Mouse (Mus musculus) ovary, postnatal 10 days (tissue): ENCODE results near the gene AA986860.

Experiments used
- DNase-seq: peaks from one replicate; pipeline ENCODE4 v3.0.0; 2022; ENCODE audit warnings: low spot score

AA986860 gene

DNA sequence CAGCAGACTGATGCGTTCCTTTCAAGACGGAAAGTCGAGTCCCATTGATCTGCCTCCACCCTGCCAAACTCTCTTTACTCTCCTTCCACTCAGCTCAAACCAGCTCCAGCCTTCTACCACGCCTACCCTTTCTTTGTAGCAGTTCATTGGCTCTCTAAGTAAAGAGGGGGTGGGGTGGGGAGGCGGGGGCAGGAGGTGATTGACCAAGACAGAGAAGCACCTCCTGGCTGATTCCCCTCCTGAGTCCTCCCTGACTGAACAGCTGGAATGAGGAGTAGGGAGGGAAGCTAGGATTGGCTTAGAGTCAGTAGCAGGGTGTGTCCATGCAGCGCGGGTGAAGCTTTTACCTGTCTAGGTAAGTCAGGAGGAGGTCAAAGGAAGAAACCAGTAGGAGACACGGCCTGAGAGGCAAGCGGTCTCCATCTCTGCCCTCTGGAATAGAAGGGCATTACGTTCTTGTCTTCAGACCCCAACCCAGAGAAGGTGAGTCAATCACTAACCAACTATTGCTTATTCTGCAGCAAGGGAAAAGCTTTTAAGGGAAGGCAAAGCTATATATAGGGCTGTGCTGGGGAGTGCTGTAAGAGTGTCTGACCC is at the start of gene AA986860:
Gene AA986860 (plus strand): TSS at position 236 of the 597 bp plus-strand sequence.
- DNase-seq = no peak

DNA sequence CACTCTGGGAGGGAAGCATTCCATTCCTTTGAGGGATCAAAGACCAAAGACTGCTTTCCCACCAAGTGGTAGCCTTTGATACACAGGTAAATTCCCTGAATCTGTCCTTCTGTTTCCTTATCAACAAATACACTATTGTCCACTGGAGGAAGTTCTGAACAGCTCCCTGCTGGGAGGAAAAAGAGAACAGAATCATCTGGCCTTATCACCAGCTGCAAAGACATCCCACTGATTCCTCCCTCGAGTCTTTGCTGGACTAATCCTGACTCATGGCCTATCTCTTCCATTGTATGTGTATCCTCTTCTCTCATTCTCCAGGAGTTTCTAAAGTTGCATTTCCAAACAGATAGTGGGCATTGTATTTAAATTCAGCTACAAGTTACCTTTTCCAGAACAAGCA is 47.9 kb upstream of the AA986860 start:
- no peak for DNase-seq

DNA sequence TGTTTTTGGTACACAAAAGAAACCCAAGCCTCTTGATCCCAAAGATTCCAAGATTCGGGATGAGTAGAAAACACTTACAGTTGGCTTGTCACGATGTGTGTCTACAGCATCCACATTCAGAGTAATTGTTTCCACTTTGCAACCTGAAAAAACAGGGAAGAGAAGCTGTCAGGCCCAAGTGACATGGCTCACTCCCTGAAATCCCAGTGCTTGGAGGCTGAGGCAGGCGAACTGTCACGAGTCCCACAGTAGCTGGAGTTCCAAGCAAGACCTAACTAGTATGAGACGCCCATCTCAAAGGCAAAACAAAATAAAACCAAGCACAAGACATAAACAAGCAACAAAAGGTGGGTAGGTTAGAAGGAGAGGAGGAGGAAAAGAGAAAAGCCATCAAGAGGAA is 33.2 kb upstream of the AA986860 start:
- no peak for DNase-seq

DNA sequence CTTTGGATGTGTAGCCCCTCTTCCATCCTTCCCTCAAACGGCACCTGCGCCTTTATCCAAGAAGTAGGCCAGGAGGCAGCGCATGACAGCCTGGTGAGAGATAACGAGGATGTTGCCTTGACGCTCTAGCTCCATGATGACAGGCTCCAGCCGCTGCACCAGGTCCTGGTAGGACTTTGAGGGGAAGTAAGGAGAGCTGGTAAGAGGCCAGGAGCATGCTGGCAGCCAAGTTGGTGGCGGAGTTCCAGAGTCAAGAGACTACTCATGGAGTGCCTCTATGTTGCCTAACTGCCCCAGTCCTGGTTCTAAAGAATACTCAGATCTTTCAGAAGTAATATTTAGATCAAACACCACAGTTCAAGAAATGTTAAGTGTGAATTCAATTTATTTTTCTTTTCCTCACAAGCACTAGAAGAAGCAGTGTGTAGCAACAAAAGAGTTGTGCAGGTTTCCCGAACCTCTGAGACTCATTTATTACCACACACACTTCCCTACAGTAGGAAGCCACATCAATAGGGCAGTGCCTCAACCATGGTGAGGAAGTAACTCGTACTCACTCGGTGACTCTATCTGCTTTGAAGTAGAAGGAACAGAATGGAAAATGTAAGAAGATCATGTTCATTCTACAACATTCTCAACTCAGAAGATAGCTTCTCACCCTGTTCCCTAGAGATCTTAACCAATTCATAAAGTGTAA is 31.7 kb upstream of the AA986860 start:
- no peak for DNase-seq

DNA sequence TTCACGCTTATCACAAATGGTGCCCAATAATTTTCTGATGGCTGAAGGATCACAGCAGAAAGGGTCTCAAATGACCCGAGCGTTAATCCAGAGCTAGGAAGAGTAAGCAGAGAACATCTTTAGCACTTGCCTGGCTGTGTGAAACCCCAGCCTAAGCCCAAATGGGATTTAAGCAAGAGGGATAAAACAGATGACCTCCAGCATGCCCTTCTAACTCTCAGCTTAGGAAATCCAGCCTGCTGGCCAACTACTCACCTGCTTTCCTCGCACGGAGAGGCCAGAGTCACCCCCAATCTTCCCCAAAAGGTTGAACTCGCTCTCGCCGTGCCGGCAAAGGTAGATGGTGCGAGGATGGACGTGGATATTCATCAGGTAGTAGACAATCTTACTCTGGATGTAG is 29.8 kb upstream of the AA986860 start:
- DNase-seq = no peak

DNA sequence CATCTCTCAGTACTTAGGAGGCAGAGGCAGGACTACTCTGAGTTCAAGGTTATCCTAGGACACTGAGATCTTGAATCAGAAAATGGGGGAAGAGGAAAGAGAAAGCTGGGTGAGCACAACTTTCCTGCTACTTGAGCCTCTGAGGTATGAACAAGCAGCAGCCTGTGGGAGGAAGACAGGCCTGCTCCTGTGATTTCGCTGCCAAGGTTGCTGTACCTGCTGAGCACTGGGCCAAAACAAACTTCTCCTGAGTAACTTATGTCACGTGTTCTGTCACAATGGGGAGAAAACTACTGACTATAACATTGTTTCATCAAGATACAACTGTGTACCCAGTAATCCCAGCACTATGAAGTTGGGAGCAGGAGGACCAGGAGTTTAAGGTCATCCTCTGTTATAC is 28.2 kb upstream of the AA986860 start:
- DNase-seq = no peak

DNA sequence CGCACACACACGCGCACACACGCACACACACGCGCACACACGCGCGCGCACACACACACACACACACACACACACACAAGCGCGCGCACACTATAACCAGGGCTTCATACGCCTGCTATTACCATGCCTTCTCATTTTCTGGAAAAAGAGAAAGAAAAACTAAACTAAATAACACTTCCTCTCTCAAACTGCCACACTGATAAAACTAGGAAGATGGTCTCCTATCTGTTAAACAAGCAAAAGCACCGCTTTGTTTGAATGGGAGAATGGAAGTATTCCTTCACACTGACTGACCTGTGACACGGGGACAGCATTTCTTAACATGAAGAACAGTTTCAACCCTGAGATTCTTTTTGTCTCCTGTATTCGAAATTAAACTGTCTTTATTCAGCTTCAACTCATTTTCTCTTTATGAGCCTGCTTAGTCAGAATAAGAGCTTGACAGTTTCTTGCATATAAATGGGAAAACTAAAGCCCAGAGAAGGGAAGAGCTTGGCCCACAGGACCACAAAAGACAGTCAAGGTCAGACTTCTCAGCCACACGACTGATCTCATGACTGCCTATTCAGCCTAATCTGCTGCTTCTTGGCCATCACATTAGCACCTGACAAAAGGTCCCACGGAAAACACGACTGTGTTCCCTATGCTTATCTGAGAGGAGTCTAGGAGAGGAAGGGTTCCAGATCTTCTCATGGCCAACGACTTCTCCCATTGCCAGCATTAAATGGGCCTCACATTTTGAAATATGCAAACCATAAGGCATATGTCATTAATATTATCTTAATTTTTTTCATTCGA is 21.3 kb upstream of the AA986860 start:
- no peak for DNase-seq

DNA sequence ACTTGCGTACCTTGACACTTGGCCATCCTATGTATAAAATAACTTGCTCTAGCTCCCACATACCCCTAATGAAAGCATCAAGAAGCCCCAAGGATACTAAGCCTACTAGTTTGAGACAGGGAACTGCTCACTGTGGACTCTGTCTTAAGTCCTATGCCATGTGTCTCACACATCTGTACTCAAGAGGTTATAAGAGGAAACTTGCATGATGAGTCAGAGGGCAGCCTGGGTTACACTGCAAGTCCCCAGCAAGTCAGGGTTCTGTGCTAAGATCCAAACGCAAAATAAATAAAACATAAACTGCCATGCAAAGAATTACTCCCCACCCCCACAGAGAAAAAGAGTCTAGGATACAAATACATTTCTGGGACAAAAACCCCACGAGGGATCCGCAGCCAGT is 17.7 kb upstream of the AA986860 start:
- no peak for DNase-seq

DNA sequence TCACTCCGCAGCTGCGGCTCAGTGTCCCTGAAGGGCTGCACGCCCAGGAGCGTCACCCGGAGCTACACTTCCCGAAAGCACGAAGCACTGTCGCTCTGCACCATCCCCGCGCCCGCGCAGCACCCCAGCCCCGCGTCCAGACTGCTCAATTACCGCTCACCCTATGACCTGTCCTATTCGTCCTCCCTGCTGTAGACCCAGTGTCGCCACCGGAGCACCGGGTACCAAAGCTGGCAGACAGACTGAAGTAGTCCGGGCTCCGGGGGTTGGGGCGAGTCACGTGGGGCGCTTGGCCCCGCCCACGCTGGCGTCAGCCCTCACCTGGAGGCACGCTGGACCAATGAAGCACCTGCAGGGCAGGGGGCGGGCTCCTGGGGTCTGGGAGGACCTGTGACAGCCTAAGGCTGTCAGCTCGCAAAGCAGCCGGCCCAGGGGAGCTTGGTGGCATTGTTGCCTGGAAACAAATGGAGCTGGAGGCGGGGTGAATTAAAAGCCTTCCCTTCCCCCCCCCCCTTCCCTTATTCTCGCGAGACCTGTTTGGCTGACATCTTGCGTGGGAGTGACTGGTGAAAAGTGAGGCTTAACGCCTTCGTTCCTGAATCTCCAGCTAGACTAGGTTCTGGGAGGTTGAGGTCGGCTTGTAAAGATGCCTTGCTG is 16.1 kb upstream of the AA986860 start, which contains the start of gene Gm29427:
Gene Gm29427 (minus strand): TSS at position 239 of the 657 bp plus-strand sequence.
- DNase-seq = peak; percentile 90

DNA sequence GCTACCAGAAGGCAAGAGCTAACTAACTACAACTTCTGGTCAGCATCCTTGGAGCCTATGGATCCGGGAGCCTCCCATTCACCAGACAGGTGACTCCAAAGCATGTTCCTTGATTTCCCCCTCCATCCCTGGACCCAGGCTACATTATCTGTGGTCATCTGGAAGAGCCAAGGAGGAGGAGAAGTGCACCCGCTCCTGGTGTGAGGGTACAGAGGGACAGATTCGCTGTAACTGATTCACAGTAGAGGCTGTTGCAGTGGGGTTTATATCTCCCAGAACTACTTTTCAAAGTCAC is 15.6 kb upstream of the AA986860 start:
- no peak for DNase-seq

DNA sequence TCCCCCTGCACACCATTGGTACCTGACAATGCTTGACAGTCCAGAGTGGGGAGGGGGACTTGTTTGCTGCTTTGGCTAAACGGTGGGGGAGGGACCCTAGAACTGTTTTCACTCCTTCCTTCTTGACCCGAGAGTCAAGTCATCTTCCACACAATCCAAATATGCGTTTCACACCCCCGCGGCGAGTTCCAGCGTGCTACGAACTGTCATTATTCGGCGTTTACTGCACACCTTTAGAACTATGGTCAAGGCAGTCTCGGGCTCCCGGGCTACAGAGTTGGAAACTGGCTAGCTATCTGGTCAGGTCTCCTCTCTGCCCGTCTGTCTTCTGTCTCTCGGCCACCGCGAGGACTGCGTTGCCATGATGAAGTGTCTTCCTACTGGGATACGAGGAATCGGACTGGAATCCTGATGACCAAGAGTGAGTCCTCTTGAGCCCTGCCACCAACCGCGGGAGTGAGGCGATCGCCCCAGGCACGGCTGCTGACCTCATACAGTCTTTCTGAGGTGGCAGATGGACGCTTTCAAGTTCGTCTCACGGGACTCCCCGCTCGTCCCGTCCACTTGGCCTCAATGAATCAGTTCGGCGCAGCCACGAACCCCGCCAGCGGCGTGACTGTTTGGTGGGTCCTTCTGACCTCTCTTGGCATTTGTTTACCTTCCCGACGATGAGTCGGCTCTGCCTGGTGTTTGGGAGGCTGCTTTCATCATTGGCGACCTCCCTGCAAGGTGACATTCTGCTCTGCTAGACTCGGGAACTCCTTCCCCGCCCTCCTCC is 15.1 kb upstream of the AA986860 start:
- no peak for DNase-seq

DNA sequence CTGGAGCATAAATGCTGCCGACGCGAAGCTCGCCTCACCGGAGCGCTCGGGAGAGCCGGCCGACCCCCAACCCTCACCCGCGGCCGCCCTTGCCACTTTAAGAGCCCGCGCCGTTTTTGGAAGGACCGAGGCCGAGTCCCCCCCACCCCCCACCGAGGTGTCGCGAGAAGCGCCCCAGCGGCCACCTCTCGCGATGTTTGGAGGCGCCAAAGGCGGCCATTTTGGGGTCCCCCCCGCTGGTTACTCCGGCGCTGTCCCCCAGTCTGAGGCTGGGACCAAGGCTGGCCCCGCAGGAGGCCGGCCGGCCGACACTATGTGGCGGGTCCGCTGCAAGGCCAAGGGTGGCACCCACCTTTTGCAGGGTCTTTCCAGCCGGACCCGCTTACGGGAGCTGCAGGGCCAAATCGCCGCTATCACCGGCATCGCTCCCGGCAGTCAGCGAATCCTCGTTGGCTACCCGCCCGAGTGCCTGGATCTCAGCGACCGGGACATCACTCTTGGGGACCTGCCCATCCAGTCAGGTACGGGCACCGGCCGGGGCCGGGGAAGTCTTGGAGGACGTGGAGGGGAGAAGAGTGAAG is 14.4 kb upstream of the AA986860 start, which contains the start of gene Yod1:
Gene Yod1 (plus strand): TSS at position 37 of the 581 bp plus-strand sequence.
- DNase-seq = peak; percentile 80

DNA sequence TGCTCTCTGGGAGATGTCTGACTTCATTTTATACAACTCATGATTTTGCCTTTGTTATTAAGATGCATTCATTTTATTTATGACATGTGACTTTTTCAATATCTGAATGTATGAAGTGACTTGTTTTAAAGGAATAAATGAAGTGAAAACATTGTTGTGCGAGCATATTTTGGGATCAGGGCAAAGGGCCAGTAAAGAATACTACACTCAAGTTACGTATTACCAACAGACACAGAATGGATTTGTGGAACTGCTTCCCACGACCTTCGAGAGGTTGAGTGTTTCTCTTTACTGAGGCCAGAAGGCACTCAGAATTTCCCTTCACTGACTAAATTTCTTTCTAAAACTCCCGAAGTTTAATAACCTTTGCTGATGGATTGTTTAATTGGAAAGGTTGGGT is 7.6 kb upstream of the AA986860 start:
- no peak for DNase-seq

DNA sequence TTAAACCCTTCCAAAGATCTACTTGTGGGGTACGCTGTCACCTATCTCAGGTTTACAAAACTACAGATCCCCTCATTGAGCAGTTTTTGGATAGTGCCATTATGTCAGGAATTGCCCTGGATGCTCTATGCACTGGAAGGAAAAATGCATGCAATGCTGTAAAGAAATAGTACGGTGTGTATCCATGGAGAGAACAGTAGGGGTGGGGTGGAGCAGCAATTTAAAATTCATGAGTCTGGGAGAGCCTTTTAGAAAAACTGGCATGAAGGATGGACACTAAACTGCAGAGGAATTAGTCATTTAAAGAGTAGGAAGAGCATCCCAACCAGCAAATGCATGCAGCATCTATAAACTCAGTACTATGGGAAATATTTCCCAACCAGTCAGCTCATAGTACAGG is 5.4 kb upstream of the AA986860 start:
- no peak for DNase-seq

DNA sequence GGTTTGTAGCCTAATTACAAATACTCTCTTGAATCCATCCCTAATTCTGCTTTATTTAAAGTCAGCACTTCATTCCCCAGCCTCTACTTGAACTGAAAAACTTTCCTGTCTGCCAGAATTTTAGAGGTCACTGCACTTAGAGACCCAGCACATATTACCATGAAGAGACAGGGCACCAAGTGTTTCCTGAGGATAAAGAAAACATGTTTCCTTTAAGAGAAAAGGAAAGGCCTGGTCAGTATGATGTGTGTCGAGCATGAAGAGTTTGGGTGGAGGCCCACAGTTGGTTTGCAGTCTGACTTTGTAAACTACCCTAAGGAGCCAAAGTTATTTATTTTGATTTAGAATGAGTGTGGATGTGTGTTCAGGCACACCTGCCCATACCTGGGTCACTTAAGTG is 3.7 kb upstream of the AA986860 start:
- DNase-seq = no peak

DNA sequence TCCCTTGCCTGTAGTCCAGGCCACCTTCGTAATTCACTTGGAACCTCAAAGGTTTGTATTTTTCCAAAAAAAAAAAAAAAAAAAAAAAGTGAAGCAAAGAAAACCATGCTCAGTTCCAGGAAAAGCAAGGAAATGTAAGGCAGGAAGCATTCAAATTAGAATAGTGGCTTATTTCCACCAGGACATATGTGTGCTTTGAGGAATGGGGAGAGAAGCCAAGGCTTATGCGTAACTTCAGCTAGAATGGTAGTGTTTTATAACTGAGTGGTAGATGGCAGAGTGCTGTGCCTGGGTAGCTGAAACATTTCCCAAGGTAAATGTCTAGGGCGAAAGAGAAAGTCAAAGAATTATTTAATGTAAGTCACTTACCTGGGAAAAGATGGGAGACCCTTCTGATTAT is 3.1 kb upstream of the AA986860 start:
- DNase-seq = no peak

DNA sequence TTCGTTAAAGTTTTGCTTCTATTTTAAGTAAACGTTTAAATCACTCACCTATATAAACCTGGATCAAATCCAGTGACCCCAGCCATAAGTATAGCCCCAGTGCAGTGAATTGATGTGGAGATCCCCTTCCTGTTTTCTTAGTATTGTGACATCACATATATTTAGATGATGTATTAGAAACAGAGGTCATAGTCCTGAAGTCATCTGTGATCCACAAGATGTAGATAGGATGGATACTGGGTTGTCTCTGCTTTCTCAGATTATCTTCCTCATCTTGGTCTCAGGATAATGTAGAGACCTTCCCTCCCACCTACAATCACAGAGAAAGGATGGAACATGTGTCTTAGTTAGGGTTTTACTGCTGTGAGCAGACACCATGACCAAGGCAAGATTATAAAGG is 2.6 kb upstream of the AA986860 start, which contains the start of gene Pfkfb2:
Gene Pfkfb2 (minus strand): TSS at position 101 of the 400 bp plus-strand sequence.
- DNase-seq = no peak

DNA sequence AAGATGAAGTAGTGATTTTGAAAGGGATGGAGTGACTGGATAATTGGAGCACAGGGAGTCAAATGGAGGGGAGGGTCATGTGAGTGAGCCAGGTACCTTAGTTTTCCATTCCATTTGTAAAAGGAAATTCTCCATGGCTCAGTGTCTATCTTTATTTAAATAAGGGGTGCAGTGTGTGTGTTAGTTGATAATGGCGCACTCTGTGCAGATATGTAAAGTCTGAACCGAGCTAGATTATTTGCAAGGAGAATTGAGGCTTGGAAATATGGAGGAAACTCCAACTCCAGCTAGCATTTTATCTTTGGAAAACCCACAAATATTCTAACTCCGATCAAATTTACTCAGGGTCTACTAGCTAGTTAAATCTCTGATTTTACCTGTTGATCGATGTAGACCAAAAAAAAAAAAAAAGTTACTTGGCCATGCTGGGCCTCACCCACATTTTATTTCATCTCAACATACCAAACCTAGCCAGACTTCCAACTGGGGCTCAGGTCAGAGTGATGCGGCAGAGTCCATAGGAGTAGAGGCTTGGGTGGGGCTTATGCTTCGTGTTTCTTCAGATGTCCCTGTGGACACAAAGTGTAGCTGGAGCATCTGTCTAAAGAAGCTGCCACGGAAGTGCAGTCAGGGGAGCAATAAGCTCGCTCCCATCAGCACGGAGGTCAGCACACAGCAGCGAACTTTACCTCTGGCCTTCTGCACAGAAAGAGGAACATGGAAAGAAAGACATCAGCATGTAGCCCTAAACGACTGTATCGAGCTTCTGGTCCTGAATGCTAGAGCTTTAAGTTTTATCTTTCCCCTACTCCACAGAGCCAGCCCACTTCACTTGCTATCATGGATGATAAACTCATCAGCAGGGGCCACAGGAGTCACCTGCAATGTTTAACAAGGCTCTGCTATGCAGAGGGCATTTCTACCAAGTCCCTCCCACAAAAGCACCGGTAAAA is 1.2 kb downstream of the AA986860 start:
- no peak for DNase-seq

DNA sequence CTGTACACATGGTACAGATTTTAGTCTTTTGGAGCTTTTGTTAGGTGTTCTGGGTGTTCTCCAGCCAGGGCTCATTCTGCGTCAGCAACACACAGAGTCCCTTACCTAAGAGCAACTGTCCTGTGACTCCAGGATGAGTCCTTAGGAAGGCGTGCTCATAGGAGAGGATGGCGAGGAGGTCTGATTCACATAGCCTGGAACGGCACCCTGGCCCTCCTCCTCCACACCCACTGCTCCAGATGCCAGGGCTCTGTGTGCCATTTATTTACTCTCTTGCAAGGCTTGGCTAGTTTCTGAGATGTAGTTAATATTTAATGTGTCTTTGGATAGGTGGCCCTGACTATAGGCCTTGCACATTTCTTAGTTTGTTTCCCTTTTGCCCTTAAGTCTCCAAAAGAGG is 1.9 kb downstream of the AA986860 start:
- no peak for DNase-seq

DNA sequence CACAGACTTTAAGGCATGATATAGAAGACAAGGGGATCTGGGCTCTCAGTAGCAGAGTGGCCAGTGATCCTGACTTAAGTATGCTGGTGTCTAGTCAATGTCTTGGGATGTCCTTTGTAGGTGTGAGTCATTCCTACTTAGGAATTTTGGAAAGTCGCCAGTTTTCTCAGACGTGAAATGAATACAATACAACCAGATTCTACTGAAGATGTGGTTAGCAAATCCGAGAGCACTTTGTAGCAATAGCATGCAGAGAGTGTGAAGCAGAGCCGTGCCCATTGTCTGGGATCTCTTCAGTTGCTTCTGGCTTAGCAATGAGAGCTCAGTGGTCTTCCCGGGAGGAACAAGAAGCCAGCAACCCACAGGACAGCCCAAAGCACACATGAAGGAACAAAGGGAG is 2.7 kb downstream of the AA986860 start:
- DNase-seq = no peak
